Mouse (Mus musculus): ENCODE results near the gene Rab3il1.

DNA sequence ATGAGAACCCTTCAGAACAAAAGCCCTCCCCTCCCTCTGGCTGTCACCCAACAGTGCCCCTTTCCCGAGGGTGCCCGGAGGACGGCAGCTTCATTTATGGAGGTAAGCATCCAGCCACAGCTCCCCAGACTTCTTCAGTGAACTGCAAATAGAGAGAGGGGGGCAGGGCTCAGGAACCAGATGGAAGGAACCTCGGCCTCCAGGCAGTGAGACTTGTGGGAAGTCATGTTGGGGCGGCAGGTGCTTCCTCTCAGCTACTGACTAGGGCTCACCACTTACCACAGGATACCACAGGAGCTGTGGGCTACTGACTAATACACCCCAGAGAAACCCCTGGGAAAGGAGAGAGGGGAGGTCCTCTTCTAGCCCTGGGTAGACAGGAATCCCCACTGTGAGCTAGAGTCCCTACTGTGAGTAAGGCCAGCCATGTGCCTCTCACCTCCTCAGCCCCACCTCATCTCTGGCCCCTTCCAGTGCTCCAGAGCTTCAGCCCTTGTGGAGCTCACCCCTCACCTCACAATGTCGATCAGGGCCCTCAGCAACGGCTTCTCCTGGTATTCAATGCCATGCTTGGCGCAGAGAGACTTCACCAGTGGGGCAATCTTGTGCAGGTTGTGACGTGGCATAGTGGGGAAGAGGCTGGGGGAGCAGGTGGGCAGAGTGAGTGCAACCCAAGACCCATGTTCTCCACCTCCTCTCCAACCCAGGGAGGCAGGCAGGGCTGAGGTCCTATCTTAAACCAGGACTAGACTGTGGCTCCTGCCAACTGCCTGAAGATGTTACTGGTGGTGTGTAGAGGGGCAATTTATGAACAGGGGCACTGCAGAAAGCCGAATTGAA, 62.9 kb downstream of the Rab3il1 start:
- TF ChIP-seq MAFK (IDR thresholded peaks at IDR 0.05; ENCODE audit: insufficient read depth, low read depth, low read length): no peak
- TF ChIP-seq ZC3H11A (IDR thresholded peaks at IDR 0.05; ENCODE audit: borderline replicate concordance, low read depth, low read length): no peak
- TF ChIP-seq CHD2 (IDR thresholded peaks at IDR 0.05; ENCODE audit: low read depth, low read length): no peak
